Mouse (Mus musculus): ENCODE results near the gene 4930402H24Rik. TPM values are rescaled to one million over a fixed set of nuclear protein-coding genes. Genes with fewer than 3 reads are reported as not detected.

The 4930402H24Rik gene
- polyA plus RNA-seq (2014; fragmentation: Nextera tagmentation; extraction: Ambion mirVana) = 92.5 and 99.6 TPM in 2 replicates

- WGBS = 6% methylated on average over 44 of the region's 50 CpGs
- Histone ChIP-seq H3K27ac (peak within 1 kb of the TSS; percentile 86), H3K9ac (peak within 1 kb of the TSS; percentile 96), H3K4me1 (replicated peaks; ENCODE audit: control insufficient read depth, insufficient read depth, low read length) (peaks cover 15% of the 10 kb centered on the region), H3K4me2 (replicated peaks) (peak within 1 kb of the TSS; percentile 76), H3K9me3 (ENCODE audit: control insufficient read depth, low read length) (no peaks in the 10 kb centered on the region), H3K4me3 (replicated peaks; ENCODE audit: low read length) (peak within 1 kb of the TSS; percentile 94), H3K36me3 (replicated peaks; ENCODE audit: control insufficient read depth, insufficient read depth) (no peaks in the 10 kb centered on the region), H3K27me3 (ENCODE audit: control insufficient read depth, insufficient read depth, low read length) (no peaks in the 10 kb centered on the region)
- DNase-seq (ENCODE audit: low spot score) (peak; percentile 95), ATAC-seq (ENCODE audit: low FRiP score) (peak; percentile 98)
These were observed at the start of gene 4930402H24Rik, which contains the start of gene Atrn for GRCm38 (mm10) chr2:130905751-130906583. TSS of gene 4930402H24Rik (minus strand) at chr2:130906406. TSS of gene Atrn (plus strand) at chr2:130906495.

GRCm38 (mm10) chr2:130950548-130950947, 44.3 kb upstream of the 4930402H24Rik start:
- peak; percentile 94 for DNase-seq (ENCODE audit: low spot score)
- H3K4me1 ChIP-seq (replicated peaks; ENCODE audit: control insufficient read depth, insufficient read depth, low read length) = no peaks in the 10 kb centered on the region
- H3K36me3 ChIP-seq (replicated peaks; ENCODE audit: control insufficient read depth, insufficient read depth) = peaks cover 39% of the 10 kb centered on the region
- H3K4me3 ChIP-seq (replicated peaks; ENCODE audit: low read length) = no peak overlapping the region
- WGBS = 0% methylated on average over 1 of the region's 1 CpGs
- H3K9ac ChIP-seq = no peak overlapping the region
- H3K4me2 ChIP-seq (replicated peaks) = no peak overlapping the region
- ATAC-seq (ENCODE audit: low FRiP score) = peak; percentile 68; the same call in 1 of the 2 replicates
- no peak overlapping the region for H3K27ac ChIP-seq
- H3K9me3 ChIP-seq (ENCODE audit: control insufficient read depth, low read length) = no peaks in the 10 kb centered on the region
- H3K27me3 ChIP-seq (ENCODE audit: control insufficient read depth, insufficient read depth, low read length) = no peaks in the 10 kb centered on the region

- ATAC-seq (ENCODE audit: low FRiP score) (no peak), DNase-seq (ENCODE audit: low spot score) (no peak)
- Histone ChIP-seq H3K36me3 (replicated peaks; ENCODE audit: control insufficient read depth, insufficient read depth) (peaks cover 40% of the 10 kb centered on the region), H3K27me3 (ENCODE audit: control insufficient read depth, insufficient read depth, low read length) (no peaks in the 10 kb centered on the region), H3K9ac (no peak overlapping the region), H3K4me3 (replicated peaks; ENCODE audit: low read length) (no peak overlapping the region), H3K9me3 (ENCODE audit: control insufficient read depth, low read length) (no peaks in the 10 kb centered on the region), H3K27ac (no peak overlapping the region), H3K4me1 (replicated peaks; ENCODE audit: control insufficient read depth, insufficient read depth, low read length) (no peaks in the 10 kb centered on the region), H3K4me2 (replicated peaks) (no peak overlapping the region)
- 88% methylated on average over 2 of the region's 2 CpGs for WGBS
These were observed 43.6 kb upstream of the 4930402H24Rik start for GRCm38 (mm10) chr2:130949781-130950180.

- H3K9ac ChIP-seq = no peak overlapping the region
- H3K4me1 ChIP-seq (replicated peaks; ENCODE audit: control insufficient read depth, insufficient read depth, low read length) = no peaks in the 10 kb centered on the region
- H3K4me2 ChIP-seq (replicated peaks) = no peak overlapping the region
- no peaks in the 10 kb centered on the region for H3K27me3 ChIP-seq (ENCODE audit: control insufficient read depth, insufficient read depth, low read length)
- H3K9me3 ChIP-seq (ENCODE audit: control insufficient read depth, low read length) = no peaks in the 10 kb centered on the region
- H3K4me3 ChIP-seq (replicated peaks; ENCODE audit: low read length) = no peak overlapping the region
- ATAC-seq (ENCODE audit: low FRiP score) = no peak
- H3K27ac ChIP-seq = no peak overlapping the region
- H3K36me3 ChIP-seq (replicated peaks; ENCODE audit: control insufficient read depth, insufficient read depth) = peaks cover 10% of the 10 kb centered on the region
- 91% methylated on average over 12 of the region's 12 CpGs for WGBS
- no peak for DNase-seq (ENCODE audit: low spot score)
These were observed 26.7 kb upstream of the 4930402H24Rik start for GRCm38 (mm10) chr2:130932865-130933264.

- H3K4me1 ChIP-seq (replicated peaks; ENCODE audit: control insufficient read depth, insufficient read depth, low read length) = no peaks in the 10 kb centered on the region
- no peak for ATAC-seq (ENCODE audit: low FRiP score)
- 96% methylated on average over 5 of the region's 5 CpGs for WGBS
- H3K4me2 ChIP-seq (replicated peaks) = no peak overlapping the region
- no peaks in the 10 kb centered on the region for H3K9me3 ChIP-seq (ENCODE audit: control insufficient read depth, low read length)
- no peak overlapping the region for H3K9ac ChIP-seq
- no peak for DNase-seq (ENCODE audit: low spot score)
- no peak overlapping the region for H3K27ac ChIP-seq
- no peaks in the 10 kb centered on the region for H3K27me3 ChIP-seq (ENCODE audit: control insufficient read depth, insufficient read depth, low read length)
- no peak overlapping the region for H3K4me3 ChIP-seq (replicated peaks; ENCODE audit: low read length)
- 0 out of 2 replicates have a peak, but pooled peaks cover 3% of the 10 kb centered on the region for H3K36me3 ChIP-seq (replicated peaks; ENCODE audit: control insufficient read depth, insufficient read depth)
These were observed 23.8 kb upstream of the 4930402H24Rik start for GRCm38 (mm10) chr2:130929994-130930393.

GRCm38 (mm10) chr2:130928530-130928929, 22.3 kb upstream of the 4930402H24Rik start:
- no peaks in the 10 kb centered on the region for H3K27me3 ChIP-seq (ENCODE audit: control insufficient read depth, insufficient read depth, low read length)
- no peak overlapping the region for H3K4me2 ChIP-seq (replicated peaks)
- H3K4me3 ChIP-seq (replicated peaks; ENCODE audit: low read length) = no peak overlapping the region
- no peak overlapping the region for H3K27ac ChIP-seq
- DNase-seq (ENCODE audit: low spot score) (no peak), ATAC-seq (ENCODE audit: low FRiP score) (no peak)
- no peaks in the 10 kb centered on the region for H3K9me3 ChIP-seq (ENCODE audit: control insufficient read depth, low read length)
- no peaks in the 10 kb centered on the region for H3K4me1 ChIP-seq (replicated peaks; ENCODE audit: control insufficient read depth, insufficient read depth, low read length)
- no peak overlapping the region for H3K9ac ChIP-seq
- H3K36me3 ChIP-seq (replicated peaks; ENCODE audit: control insufficient read depth, insufficient read depth) = no peaks in the 10 kb centered on the region

GRCm38 (mm10) chr2:130928031-130928430, 21.8 kb upstream of the 4930402H24Rik start:
- H3K27ac ChIP-seq = no peak overlapping the region
- DNase-seq (ENCODE audit: low spot score) (no peak), ATAC-seq (ENCODE audit: low FRiP score) (no peak)
- WGBS = 91% methylated on average over 4 of the region's 4 CpGs
- no peaks in the 10 kb centered on the region for H3K36me3 ChIP-seq (replicated peaks; ENCODE audit: control insufficient read depth, insufficient read depth)
- H3K9me3 ChIP-seq (ENCODE audit: control insufficient read depth, low read length) = no peaks in the 10 kb centered on the region
- H3K4me3 ChIP-seq (replicated peaks; ENCODE audit: low read length) = no peak overlapping the region
- no peak overlapping the region for H3K4me2 ChIP-seq (replicated peaks)
- no peaks in the 10 kb centered on the region for H3K27me3 ChIP-seq (ENCODE audit: control insufficient read depth, insufficient read depth, low read length)
- no peak overlapping the region for H3K9ac ChIP-seq
- H3K4me1 ChIP-seq (replicated peaks; ENCODE audit: control insufficient read depth, insufficient read depth, low read length) = no peaks in the 10 kb centered on the region

- no peak for DNase-seq (ENCODE audit: low spot score)
- Histone ChIP-seq H3K9ac (no peak overlapping the region), H3K4me1 (replicated peaks; ENCODE audit: control insufficient read depth, insufficient read depth, low read length) (no peaks in the 10 kb centered on the region), H3K27me3 (ENCODE audit: control insufficient read depth, insufficient read depth, low read length) (no peaks in the 10 kb centered on the region), H3K27ac (no peak overlapping the region), H3K4me2 (replicated peaks) (no peak overlapping the region), H3K36me3 (replicated peaks; ENCODE audit: control insufficient read depth, insufficient read depth) (no peaks in the 10 kb centered on the region), H3K9me3 (ENCODE audit: control insufficient read depth, low read length) (no peaks in the 10 kb centered on the region), H3K4me3 (replicated peaks; ENCODE audit: low read length) (no peak overlapping the region)
- WGBS = 92% methylated on average over 2 of the region's 2 CpGs
- no peak for ATAC-seq (ENCODE audit: low FRiP score)
These were observed 18.7 kb upstream of the 4930402H24Rik start for GRCm38 (mm10) chr2:130924950-130925349.

- H3K36me3 ChIP-seq (replicated peaks; ENCODE audit: control insufficient read depth, insufficient read depth) = no peaks in the 10 kb centered on the region
- H3K4me1 ChIP-seq (replicated peaks; ENCODE audit: control insufficient read depth, insufficient read depth, low read length) = peaks cover 4% of the 10 kb centered on the region; the same call in 1 of the 2 replicates
- DNase-seq (ENCODE audit: low spot score) (no peak), ATAC-seq (ENCODE audit: low FRiP score) (no peak)
- no peak overlapping the region for H3K4me2 ChIP-seq (replicated peaks)
- WGBS = 88% methylated on average over 5 of the region's 5 CpGs
- H3K9ac ChIP-seq = no peak overlapping the region
- no peak overlapping the region for H3K27ac ChIP-seq
- no peak overlapping the region for H3K4me3 ChIP-seq (replicated peaks; ENCODE audit: low read length)
- no peaks in the 10 kb centered on the region for H3K27me3 ChIP-seq (ENCODE audit: control insufficient read depth, insufficient read depth, low read length)
- no peaks in the 10 kb centered on the region for H3K9me3 ChIP-seq (ENCODE audit: control insufficient read depth, low read length)
These were observed 12.9 kb upstream of the 4930402H24Rik start for GRCm38 (mm10) chr2:130919062-130919593.
